Mouse (Mus musculus) midbrain, postnatal 0 days (tissue): ENCODE data around the gene Bcl10. TPM values are rescaled to one million over a fixed set of nuclear protein-coding genes. Genes with fewer than 3 reads are reported as not detected.

Experiments
- ATAC-seq: fragments of 200-750 bp; cut with Nextera tagmentation; 2 replicates; pipeline ENCODE4 v1.8.0; 2017; ENCODE audit warnings: moderate number of reproducible peaks, mild to moderate bottlenecking, moderate TSS enrichment, moderate library complexity; ENCODE audit not compliant: low FRiP score
- DNase-seq: peaks from one replicate; pipeline ENCODE4 v3.0.0-alpha.2; 2015; ENCODE audit warnings: low spot score
- H3K27ac ChIP-seq: fragments of 300-500 bp; sonication (generic); 2 replicates; pipeline ENCODE4 v1.5.1; 2014; ENCODE audit warnings: low read depth, mild to moderate bottlenecking, low read length, mixed read lengths
- H3K27me3 ChIP-seq: fragments of 300-500 bp; sonication (generic); 2 replicates; pipeline ENCODE4 v1.6.1; 2014; ENCODE audit warnings: low read length, control low read depth, mixed read lengths; ENCODE audit not compliant: insufficient read depth
- H3K36me3 ChIP-seq: fragments of 300-500 bp; sonication (generic); 2 replicates; pipeline ENCODE4 v1.6.1; 2014; ENCODE audit warnings: low read length, control low read depth, mixed read lengths; ENCODE audit not compliant: insufficient read depth
- H3K4me1 ChIP-seq: fragments of 300-500 bp; sonication (generic); 2 replicates; pipeline ENCODE4 v1.6.1; 2014; ENCODE audit warnings: mild to moderate bottlenecking, control low read depth, antibody characterized with exemption, low read length, mixed read lengths; ENCODE audit not compliant: insufficient read depth
- H3K4me2 ChIP-seq: fragments of 300-500 bp; sonication (generic); 2 replicates; pipeline ENCODE4 v1.6.1; 2014; ENCODE audit warnings: low read depth, mild to moderate bottlenecking, low read length, mixed read lengths; ENCODE audit not compliant: poor library complexity, severe bottlenecking
- H3K4me3 ChIP-seq: fragments of 300-500 bp; sonication (generic); 2 replicates; pipeline ENCODE4 v1.5.1; 2014; ENCODE audit warnings: low read depth, mild to moderate bottlenecking, low read length, moderate library complexity
- H3K9ac ChIP-seq: fragments of 300-500 bp; sonication (generic); replicated peaks from 2 replicates; pipeline ENCODE4 v1.6.1; 2014; ENCODE audit warnings: mild to moderate bottlenecking, low read length, moderate library complexity, mixed read lengths; ENCODE audit not compliant: poor library complexity, severe bottlenecking
- H3K9me3 ChIP-seq: fragments of 300-500 bp; sonication (generic); 2 replicates; pipeline ENCODE4 v1.6.1; 2016; ENCODE audit warnings: low read length, control low read depth
- CTCF ChIP-seq: IDR thresholded peaks from 2 replicates; pipeline ENCODE4 v1.5.1; 2016; ENCODE audit warnings: antibody characterized with exemption, mild to moderate bottlenecking
- WGBS: fragments of 180-500 bp; shearing (Covaris S2); extraction: QIAGEN DNeasy Blood & Tissue Kit; methylation state at CpG from one replicate; pipeline ENCODE4 v1.1.7; 2014; 5-methylcytosine and 5-hydroxymethylcytosine counted together
- polyA plus RNA-seq: library from polyadenylated mRNA; unstranded; fragments of >200 nt; fragmentation: Nextera tagmentation; extraction: Ambion mirVana; gene quantifications from 2 replicates; pipeline ENCODE4 v1.2.1, GENCODE M21; 2015
- total RNA-seq: library from RNA; depleted of rRNA; stranded (reverse); fragments of >200 nt; gene quantifications from 2 replicates; pipeline ENCODE4 v1.2.3, GENCODE M21; 2014; rRNA removed

The Bcl10 gene
- total and polyA plus RNA-seq, 2 experiments from 2014 or later, result 19.4 to 33.3 TPM

- 52% methylated on average over 14 of the region's 14 CpGs for WGBS
- Histone ChIP-seq H3K9ac (no peak overlapping the region), H3K4me1 (no peaks in the 10 kb centered on the region), H3K4me2 (no peak overlapping the region), H3K27me3 (no peaks in the 10 kb centered on the region), H3K36me3 (no peaks in the 10 kb centered on the region), H3K4me3 (no peak overlapping the region), H3K9me3 (no peaks in the 10 kb centered on the region), H3K27ac (no peak overlapping the region)
- no peak for DNase-seq
- ATAC-seq, result no peak
- TF ChIP-seq CTCF, result no peak
Measured at GRCm38 (mm10) chr3:145969031-145969501, 46.5 kb downstream of the Bcl10 start.

GRCm38 (mm10) chr3:145971501-145971900, 48.9 kb downstream of the Bcl10 start:
- 30% methylated on average over 10 of the region's 10 CpGs for WGBS
- Histone ChIP-seq H3K27me3 (no peaks in the 10 kb centered on the region), H3K4me3 (no peak overlapping the region), H3K9ac (no peak overlapping the region), H3K27ac (no peak overlapping the region), H3K4me2 (no peak overlapping the region), H3K9me3 (no peaks in the 10 kb centered on the region), H3K36me3 (no peaks in the 10 kb centered on the region), H3K4me1 (no peaks in the 10 kb centered on the region)
- ATAC-seq (no peak), DNase-seq (no peak)
- no peak for TF ChIP-seq CTCF

- no peaks in the 10 kb centered on the region for H3K27me3 ChIP-seq
- no peaks in the 10 kb centered on the region for H3K9me3 ChIP-seq
- H3K36me3 ChIP-seq, result no peaks in the 10 kb centered on the region
- 92% methylated on average over 7 of the region's 7 CpGs for WGBS
- H3K27ac ChIP-seq, result no peak overlapping the region
- ATAC-seq, result no peak
- no peaks in the 10 kb centered on the region for H3K4me1 ChIP-seq
- H3K4me3 ChIP-seq, result no peak overlapping the region
- no peak overlapping the region for H3K4me2 ChIP-seq
- no peak overlapping the region for H3K9ac ChIP-seq
- TF ChIP-seq CTCF, result no peak
- DNase-seq, result no peak
Measured at GRCm38 (mm10) chr3:145974986-145975385, 52.4 kb downstream of the Bcl10 start.

Other genes with a start within 250 kb of the Bcl10 start
- 162 and 163 TPM in 2 replicates for gene Ddah1, start 164.1 kb upstream of the Bcl10 start, total RNA-seq
- gene Ddah1, start 164.1 kb upstream of the Bcl10 start, polyA plus RNA-seq, result 203 and 209 TPM in 2 replicates
- gene 2410004B18Rik, start 15.2 kb downstream of the Bcl10 start, total RNA-seq, result 48.9 and 55.1 TPM in 2 replicates
- 83.8 and 87.3 TPM in 2 replicates for gene 2410004B18Rik, start 15.2 kb downstream of the Bcl10 start, polyA plus RNA-seq
- 4.2 and 4.7 TPM in 2 replicates for gene Syde2, start 65.1 kb downstream of the Bcl10 start, total RNA-seq
- 0.28 and 0.32 TPM in 2 replicates for gene Syde2, start 65.1 kb downstream of the Bcl10 start, polyA plus RNA-seq
- gene Wdr63, start 185.3 kb downstream of the Bcl10 start, total RNA-seq, result 0.80 and 1.3 TPM in 2 replicates
- gene Wdr63, start 185.3 kb downstream of the Bcl10 start, polyA plus RNA-seq, result 1.0 and 1.1 TPM in 2 replicates
- 0.09 and 0.38 TPM in 2 replicates for gene Mcoln3, start 194.6 kb downstream of the Bcl10 start, total RNA-seq
- gene Mcoln3, start 194.6 kb downstream of the Bcl10 start, polyA plus RNA-seq, result 0.29 and 0.38 TPM in 2 replicates
- gene Mcoln2, start 227.0 kb downstream of the Bcl10 start, total RNA-seq, result 0.16 TPM in 1 of 2 replicates, not detected in the other
- gene Mcoln2, start 227.0 kb downstream of the Bcl10 start, polyA plus RNA-seq, result 0.09 and 0.43 TPM in 2 replicates